Mouse (Mus musculus) brain, embryonic 14.5 days (tissue): Measurements from ENCODE around the gene Plch1.

Experiments used
- CTCF ChIP-seq: fragments of 200-500 bp; IDR thresholded peaks from 2 replicates; pipeline ENCODE4 v1.5.1; 2012; ENCODE audit warnings: inconsistent platforms, mild to moderate bottlenecking, moderate library complexity, borderline replicate concordance; ENCODE audit not compliant: insufficient read depth, insufficient read length; ENCODE audit errors: extremely low read depth
- POLR2A ChIP-seq: fragments of 200-500 bp; IDR thresholded peaks from 2 replicates; pipeline ENCODE4 v1.6.1; 2012; ENCODE audit warnings: mild to moderate bottlenecking, inconsistent platforms, borderline replicate concordance; ENCODE audit not compliant: poor library complexity, insufficient read depth, insufficient read length, severe bottlenecking; ENCODE audit errors: extremely low read depth

DNA sequence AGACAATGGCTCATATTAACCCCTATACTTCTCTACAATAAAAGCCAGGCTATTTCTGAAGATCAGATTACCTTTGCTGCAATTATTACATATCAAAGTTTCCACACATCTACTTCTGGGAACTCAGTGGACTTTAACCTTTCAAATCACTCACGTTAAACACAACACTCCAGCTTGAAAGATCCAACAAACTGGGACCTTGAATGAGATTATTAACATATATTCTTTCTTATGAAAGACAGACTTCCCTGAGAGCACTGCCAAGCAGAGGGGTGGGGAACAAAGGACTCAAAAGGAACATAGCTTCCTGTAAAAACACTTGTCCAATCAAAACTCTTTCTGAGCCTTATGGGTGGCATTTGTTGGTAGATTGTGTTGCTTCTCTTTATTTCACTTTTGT lies 85.1 kb downstream of the Plch1 start:
- TF ChIP-seq CTCF (no peak), POLR2A (no peak)
